Mouse (Mus musculus) cerebellum, postnatal 10 days (tissue): ENCODE measurements at regions not wholly inside any gene's neighbourhood (a gene's known extent, or its start where the extent isn't known, plus 50 kb on each side); places are given as distances from the start of the nearest gene placed in this dataset.
A peak's percentile ranks its signal among the peaks of the same experiment; 100 is the strongest.
"Not testable (repeated sequence)": the region's sequence is repeated elsewhere in the genome, so short reads cannot be mapped to it uniquely, and the experiment has no call there.

Experiments
- DNase-seq, 2 experiments: peaks; one replicate each; pipeline ENCODE4 v3.0.0; 2021; ENCODE audit warnings: mixed read lengths in 2 of 2

- no peak for DNase-seq
Measured at GRCm38 (mm10) chr11:121894801-121895200, 64.8 kb downstream of the Ptchd3 start.

- DNase-seq, result not testable (repeated sequence)
Measured at GRCm38 (mm10) chr11:121904393-121904792, 74.3 kb downstream of the Ptchd3 start.

- DNase-seq, result not testable (repeated sequence)
Measured at GRCm38 (mm10) chr11:121924631-121925030, 94.6 kb downstream of the Ptchd3 start.

GRCm38 (mm10) chr11:121925043-121925442, 95.0 kb downstream of the Ptchd3 start:
- not testable (repeated sequence) for DNase-seq

GRCm38 (mm10) chr11:121951726-121952125, 121.7 kb downstream of the Ptchd3 start:
- not testable (repeated sequence) for DNase-seq

GRCm38 (mm10) chr11:121956367-121957235, 126.6 kb downstream of the Ptchd3 start:
- peak; percentile 16 for DNase-seq

- DNase-seq, result not testable (repeated sequence)
Measured at GRCm38 (mm10) chr11:121958735-121959134, 128.7 kb downstream of the Ptchd3 start.

- DNase-seq, result not testable (repeated sequence)
Measured at GRCm38 (mm10) chr11:121964111-121964510, 134.1 kb downstream of the Ptchd3 start.

- DNase-seq, result peak; percentile 2 to 6
Measured at GRCm38 (mm10) chr11:121965911-121966310, 135.9 kb downstream of the Ptchd3 start.
